Mouse (Mus musculus) limb, embryonic 10.5 days (tissue): ENCODE results near the gene Kctd10. TPM values are rescaled to one million over a fixed set of nuclear protein-coding genes. Genes with fewer than 3 reads are reported as not detected.

ENCODE experiments used
- DNase-seq: peaks from one replicate; pipeline ENCODE4 v3.0.0-alpha.2; 2017; ENCODE audit warnings: low spot score
- H3K27ac ChIP-seq: fragments of 300-500 bp; sonication (generic); 2 replicates; pipeline ENCODE4 v1.5.1; 2016; ENCODE audit warnings: mild to moderate bottlenecking
- H3K27me3 ChIP-seq: fragments of 300-500 bp; sonication (generic); 2 replicates; pipeline ENCODE4 v1.6.1; 2016; ENCODE audit warnings: low read depth, mild to moderate bottlenecking; ENCODE audit not compliant: poor library complexity, severe bottlenecking
- H3K36me3 ChIP-seq: fragments of 300-500 bp; sonication (generic); 2 replicates; pipeline ENCODE4 v1.6.1; 2016; ENCODE audit warnings: mild to moderate bottlenecking, moderate library complexity
- H3K4me1 ChIP-seq: fragments of 300-500 bp; sonication (generic); 2 replicates; pipeline ENCODE4 v1.6.1; 2016
- H3K4me3 ChIP-seq: fragments of 300-500 bp; sonication (generic); 2 replicates; pipeline ENCODE4 v1.5.1; 2016; ENCODE audit warnings: mild to moderate bottlenecking, moderate library complexity
- H3K9me3 ChIP-seq: fragments of 300-500 bp; sonication (generic); replicated peaks from 2 replicates; pipeline ENCODE4 v1.6.1; 2016; ENCODE audit warnings: mild to moderate bottlenecking
- WGBS: fragments of 180-500 bp; shearing (Covaris S2); methylation state at CpG from one replicate; pipeline ENCODE4 v1.1.7; 2016; 5-methylcytosine and 5-hydroxymethylcytosine counted together
- polyA plus RNA-seq: library from polyadenylated mRNA; unstranded; fragments of >200 nt; fragmentation: Nextera tagmentation; extraction: Ambion mirVana; gene quantifications from 2 replicates; pipeline ENCODE4 v1.2.1, GENCODE M21; 2016

Gene Kctd10
- 99.9 and 103 TPM in 2 replicates for polyA plus RNA-seq

DNA sequence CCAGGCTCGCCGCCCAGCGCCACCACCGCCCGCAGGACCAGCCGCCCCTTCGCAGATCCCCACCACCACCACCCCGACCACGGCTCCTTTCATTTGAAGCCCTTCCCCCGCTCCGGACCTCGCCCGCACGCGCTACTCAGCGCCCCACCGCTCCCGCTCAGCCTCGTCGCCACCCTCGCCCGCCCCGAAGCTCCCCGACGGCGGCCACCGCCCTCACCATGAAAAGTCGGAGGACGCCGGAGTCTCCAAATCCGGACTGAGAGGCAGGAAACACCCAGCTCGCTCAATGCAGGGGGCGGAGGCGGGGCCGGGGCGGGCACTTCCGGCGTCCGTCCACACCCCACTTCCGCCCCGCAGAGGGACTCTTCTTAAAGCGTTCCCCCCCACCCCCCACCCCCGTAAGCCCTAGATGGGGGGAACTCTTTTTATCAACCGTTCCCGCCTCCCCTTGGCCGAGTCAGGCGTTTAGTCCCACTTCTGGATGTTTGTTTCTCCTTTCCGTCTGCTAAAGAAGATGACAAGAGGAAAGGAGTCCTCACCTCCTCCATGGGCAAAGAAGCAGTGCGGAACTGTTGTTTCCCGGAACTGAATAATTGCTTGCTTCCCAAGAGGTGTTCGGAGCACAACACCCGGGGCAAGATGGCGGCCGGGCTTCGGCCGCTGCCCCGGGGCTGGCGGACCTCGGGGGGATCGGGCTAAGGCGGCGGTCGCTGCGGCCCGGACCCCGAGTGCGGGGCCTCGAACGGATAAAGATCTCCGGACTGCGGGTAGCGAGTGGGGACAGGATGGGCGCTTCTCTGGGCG is at the start of gene Kctd10, which contains the start of gene Ube3b:
Gene Kctd10, minus strand, starts transcription at position 300 of the 804 bp plus-strand sequence.
Gene Ube3b, plus strand, starts transcription at position 399 of the 804 bp plus-strand sequence.
- WGBS, result 1% methylated on average over 74 of the region's 74 CpGs
- H3K4me3 ChIP-seq, result peak within 1 kb of the TSS; percentile 98
- H3K27ac ChIP-seq, result peak within 1 kb of the TSS; percentile 97
- H3K36me3 ChIP-seq, result peaks cover 46% of the 10 kb centered on the region
- no peaks in the 10 kb centered on the region for H3K9me3 ChIP-seq
- H3K27me3 ChIP-seq, result no peaks in the 10 kb centered on the region
- H3K4me1 ChIP-seq, result peaks cover 38% of the 10 kb centered on the region
- DNase-seq, result peak; percentile 93

DNA sequence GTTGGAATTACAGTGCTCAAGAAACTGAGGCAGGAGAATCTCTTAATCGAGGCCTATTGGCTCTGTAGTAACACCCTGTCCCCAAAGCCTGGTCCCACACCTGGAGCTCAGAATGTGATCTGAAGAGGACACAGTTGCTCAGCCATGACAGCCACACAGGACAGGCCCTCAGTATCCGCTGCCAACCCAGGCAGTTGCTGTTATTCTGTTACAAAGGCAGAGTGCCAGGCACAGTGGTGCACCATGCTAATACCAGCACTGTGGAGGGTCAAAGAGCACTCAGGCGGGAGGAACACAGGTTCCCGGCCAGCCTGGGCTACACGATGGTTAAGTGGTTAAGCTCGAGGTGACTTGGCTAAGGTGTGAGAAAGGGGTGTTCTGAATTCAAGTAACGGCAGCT is 49.5 kb upstream of the Kctd10 start:
- Histone ChIP-seq H3K9me3 (no peaks in the 10 kb centered on the region), H3K4me1 (peaks cover 13% of the 10 kb centered on the region), H3K27me3 (no peaks in the 10 kb centered on the region), H3K27ac (no peak overlapping the region), H3K4me3 (no peak overlapping the region), H3K36me3 (peaks cover 8% of the 10 kb centered on the region)
- 90% methylated on average over 7 of the region's 7 CpGs for WGBS
- DNase-seq, result no peak

DNA sequence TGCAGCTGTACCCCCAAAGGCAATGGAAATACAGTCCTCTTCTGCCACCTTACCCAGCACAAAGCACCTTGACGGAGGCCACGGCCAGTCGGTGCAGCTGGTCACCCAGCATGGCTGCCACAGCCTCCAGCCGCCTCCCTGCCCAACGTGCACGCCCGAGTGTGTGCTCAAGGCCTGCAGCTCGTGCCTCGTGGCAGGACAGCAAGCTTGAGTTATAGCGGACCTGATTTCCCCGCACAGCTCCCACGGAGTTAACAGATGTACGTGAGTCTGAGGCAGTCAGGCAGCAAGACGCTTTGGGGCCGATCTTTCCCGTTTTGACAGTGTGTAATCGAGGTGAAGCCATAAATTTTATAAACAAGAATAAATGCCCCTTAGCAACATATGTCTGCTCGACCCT is 48.3 kb upstream of the Kctd10 start:
- H3K4me3 ChIP-seq, result no peak overlapping the region
- H3K4me1 ChIP-seq, result peaks cover 13% of the 10 kb centered on the region
- H3K27me3 ChIP-seq, result no peaks in the 10 kb centered on the region
- no peaks in the 10 kb centered on the region; the same call in 1 of the 2 replicates for H3K36me3 ChIP-seq
- no peak overlapping the region for H3K27ac ChIP-seq
- no peaks in the 10 kb centered on the region for H3K9me3 ChIP-seq
- WGBS, result 64% methylated on average over 18 of the region's 18 CpGs
- no peak for DNase-seq

DNA sequence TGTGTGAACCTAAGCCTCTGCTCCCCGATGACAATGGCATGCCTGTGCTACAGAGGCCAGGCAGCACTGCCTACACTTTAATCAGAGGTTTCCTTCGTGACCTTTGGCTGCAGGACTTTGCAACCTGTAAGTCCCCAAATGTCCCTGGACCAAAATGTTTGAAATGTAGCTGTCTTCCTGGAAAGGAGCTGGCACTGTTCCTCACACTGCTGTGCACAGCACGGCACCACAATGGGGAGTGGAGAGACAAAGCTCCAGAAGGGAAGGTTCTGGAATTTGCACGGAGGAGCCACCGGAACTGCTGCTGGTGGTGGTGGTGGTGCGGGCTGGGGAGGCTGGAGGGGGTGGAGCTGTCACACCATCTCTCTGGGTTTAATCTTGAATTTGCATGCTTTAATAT is 46.4 kb upstream of the Kctd10 start:
- peaks cover 13% of the 10 kb centered on the region for H3K4me1 ChIP-seq
- H3K27ac ChIP-seq, result no peak overlapping the region
- no peaks in the 10 kb centered on the region for H3K27me3 ChIP-seq
- H3K9me3 ChIP-seq, result no peaks in the 10 kb centered on the region
- H3K36me3 ChIP-seq, result peaks cover 4% of the 10 kb centered on the region
- WGBS, result 86% methylated on average over 6 of the region's 6 CpGs
- H3K4me3 ChIP-seq, result no peak overlapping the region
- no peak for DNase-seq

DNA sequence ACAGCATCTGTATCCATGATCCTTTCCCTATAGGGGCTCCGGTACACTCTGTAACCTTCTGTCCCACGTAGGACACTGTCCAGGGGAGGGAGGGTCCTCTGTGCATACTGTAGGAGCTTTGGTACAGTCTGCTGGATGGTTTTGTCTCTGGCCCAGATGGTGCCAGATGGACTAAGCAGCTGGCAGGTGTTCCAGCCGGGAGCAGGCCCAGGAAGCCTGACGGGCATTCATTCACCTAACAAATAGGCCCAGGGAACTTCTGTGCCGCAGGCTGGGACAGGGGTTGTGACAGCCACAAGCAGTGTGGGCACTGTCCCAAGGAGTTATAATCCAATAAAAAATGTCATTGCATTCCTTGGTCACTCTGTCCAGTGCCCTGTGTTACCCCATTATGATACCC is 43.7 kb upstream of the Kctd10 start:
- H3K9me3 ChIP-seq, result no peaks in the 10 kb centered on the region
- no peak for DNase-seq
- peak overlapping the region; percentile 7; the same call in 1 of the 2 replicates for H3K27ac ChIP-seq
- no peaks in the 10 kb centered on the region for H3K27me3 ChIP-seq
- H3K4me1 ChIP-seq, result peaks cover 7% of the 10 kb centered on the region
- WGBS, result 89% methylated on average over 5 of the region's 5 CpGs
- H3K36me3 ChIP-seq, result peaks cover 32% of the 10 kb centered on the region
- no peak overlapping the region for H3K4me3 ChIP-seq

DNA sequence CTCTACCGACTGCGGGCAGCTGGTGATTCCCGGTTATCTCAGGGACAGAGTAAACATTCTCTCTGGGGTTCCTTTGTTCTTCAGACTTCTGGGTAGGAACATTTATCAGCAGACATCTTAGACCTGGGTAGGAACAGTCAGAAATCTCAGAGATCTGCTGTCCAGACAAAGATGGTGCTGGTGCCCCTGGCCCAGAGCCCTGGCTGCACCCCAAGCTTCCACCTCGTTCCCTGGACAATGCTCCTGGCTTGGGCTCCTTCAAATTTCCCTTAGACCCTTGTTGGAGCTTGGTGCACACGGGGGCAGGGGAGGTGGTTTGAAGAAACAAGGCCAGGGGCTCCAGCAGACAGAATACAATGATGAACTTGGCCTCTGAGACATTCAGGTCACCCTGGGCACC is 42.3 kb upstream of the Kctd10 start:
- 51% methylated on average over 5 of the region's 5 CpGs for WGBS
- Histone ChIP-seq H3K4me3 (no peak overlapping the region), H3K27me3 (no peaks in the 10 kb centered on the region), H3K36me3 (peaks cover 45% of the 10 kb centered on the region), H3K4me1 (no peaks in the 10 kb centered on the region), H3K27ac (no peak overlapping the region), H3K9me3 (no peaks in the 10 kb centered on the region)
- no peak for DNase-seq

DNA sequence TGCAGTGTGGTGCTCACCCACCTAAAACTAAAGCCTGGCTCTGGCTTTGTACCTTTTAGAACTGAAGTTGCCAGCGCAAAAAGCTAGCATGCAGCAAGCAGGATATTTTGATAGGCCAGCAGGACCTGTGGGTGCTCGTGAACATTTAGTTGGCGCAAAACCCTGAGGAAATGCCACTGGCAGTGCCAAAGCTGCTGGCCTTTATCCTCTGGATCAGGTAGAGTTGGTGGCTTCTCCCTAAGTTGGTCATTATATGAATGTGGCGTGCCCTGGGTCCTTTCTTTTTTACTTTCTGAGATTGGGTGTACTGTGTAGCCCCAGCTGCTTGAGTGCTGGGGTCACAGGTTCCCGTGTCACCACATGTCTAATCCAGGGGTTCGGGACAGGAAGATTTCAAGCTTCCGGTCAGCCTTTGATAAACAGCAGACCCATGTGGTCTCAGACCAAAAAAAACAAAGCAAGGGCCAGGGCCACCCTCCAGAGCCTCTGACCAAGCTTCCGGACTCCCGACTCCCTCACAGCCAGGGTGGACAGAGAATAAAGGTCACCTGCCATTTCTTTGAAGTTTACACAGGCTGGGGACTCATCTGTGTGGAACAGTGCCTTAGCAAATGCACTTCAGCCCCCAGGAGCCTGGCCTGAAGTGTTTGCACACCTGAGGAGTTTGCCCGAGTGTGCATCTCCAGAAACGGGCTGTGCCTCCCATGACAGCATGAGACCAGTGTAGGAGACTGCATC is 41.4 kb upstream of the Kctd10 start:
- no peak for DNase-seq
- WGBS, result 81% methylated on average over 11 of the region's 11 CpGs
- Histone ChIP-seq H3K27me3 (no peaks in the 10 kb centered on the region), H3K36me3 (peaks cover 54% of the 10 kb centered on the region), H3K27ac (no peak overlapping the region), H3K4me3 (no peak overlapping the region), H3K4me1 (no peaks in the 10 kb centered on the region), H3K9me3 (no peaks in the 10 kb centered on the region)

DNA sequence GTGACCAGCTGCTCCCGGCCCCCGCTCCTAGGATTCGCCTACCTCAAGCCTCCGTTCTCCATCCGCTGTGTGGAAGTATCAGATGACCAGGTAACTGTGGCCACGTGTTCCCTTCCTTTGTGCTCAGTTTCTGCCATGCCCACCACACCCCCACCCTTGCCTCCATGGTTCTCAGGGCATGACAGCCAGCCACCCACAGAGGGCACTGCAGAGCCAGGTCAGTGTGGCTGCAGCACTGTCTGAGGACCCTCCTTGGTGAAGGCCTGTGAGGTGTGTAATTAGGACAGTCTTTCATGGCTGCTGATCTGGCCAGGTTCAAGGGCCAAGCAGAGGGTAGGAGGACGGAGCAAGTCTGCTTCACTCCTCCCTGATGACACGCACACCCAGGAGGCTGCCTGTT is 38.2 kb upstream of the Kctd10 start:
- 84% methylated on average over 8 of the region's 8 CpGs for WGBS
- Histone ChIP-seq H3K9me3 (no peaks in the 10 kb centered on the region), H3K4me3 (no peak overlapping the region), H3K27ac (no peak overlapping the region), H3K4me1 (no peaks in the 10 kb centered on the region), H3K27me3 (no peaks in the 10 kb centered on the region), H3K36me3 (peaks cover 86% of the 10 kb centered on the region)
- no peak for DNase-seq

DNA sequence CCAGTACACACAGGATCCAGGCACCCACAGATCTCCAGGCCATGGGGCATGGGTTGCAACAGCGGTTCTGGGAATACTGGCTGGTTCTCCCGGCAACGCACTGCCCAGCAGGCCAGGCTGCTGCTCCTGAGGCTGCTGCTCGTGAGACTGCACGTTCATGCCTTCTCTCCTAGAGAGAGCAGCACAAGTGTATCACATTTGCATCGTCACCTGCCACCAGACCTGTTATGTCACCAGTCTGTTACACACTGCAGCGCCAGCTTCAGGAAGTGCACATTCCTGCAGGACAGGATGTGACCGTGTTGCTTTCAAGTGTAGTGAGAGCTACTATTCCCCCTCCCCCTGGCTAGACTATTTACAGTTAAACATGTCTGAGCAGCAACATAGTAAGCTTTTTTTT is 36.5 kb upstream of the Kctd10 start:
- 89% methylated on average over 8 of the region's 8 CpGs for WGBS
- no peak for DNase-seq

DNA sequence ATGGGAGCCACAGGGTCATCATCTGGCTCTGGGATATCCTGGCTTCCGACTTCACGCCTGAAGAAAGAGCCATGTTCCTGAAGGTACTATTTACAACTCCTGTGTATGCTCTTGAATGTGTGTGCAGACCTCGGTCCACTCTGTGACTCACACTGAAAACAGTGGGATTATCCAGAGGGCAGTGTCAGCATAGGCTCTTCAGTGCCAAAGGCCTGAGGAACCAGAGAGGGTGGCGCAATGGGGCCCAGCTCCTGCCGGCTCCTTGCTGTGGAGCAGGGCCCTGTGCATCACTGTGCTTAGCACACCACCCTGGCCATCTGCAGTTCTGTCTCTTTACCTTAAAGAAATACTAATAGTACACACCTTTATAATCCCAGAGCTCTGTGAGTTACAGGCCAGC is 35.3 kb upstream of the Kctd10 start:
- H3K4me3 ChIP-seq, result no peak overlapping the region
- H3K27ac ChIP-seq, result no peak overlapping the region
- H3K36me3 ChIP-seq, result peaks cover 100% of the 10 kb centered on the region
- H3K4me1 ChIP-seq, result no peaks in the 10 kb centered on the region
- WGBS, result 93% methylated on average over 5 of the region's 5 CpGs
- H3K9me3 ChIP-seq, result no peaks in the 10 kb centered on the region
- DNase-seq, result no peak
- H3K27me3 ChIP-seq, result no peaks in the 10 kb centered on the region

More for the DNA sequence above, 36.5 kb upstream of the Kctd10 start:
- H3K4me3 ChIP-seq, result no peak overlapping the region
- no peaks in the 10 kb centered on the region for H3K27me3 ChIP-seq
- H3K27ac ChIP-seq, result no peak overlapping the region
- no peaks in the 10 kb centered on the region for H3K4me1 ChIP-seq
- peaks cover 100% of the 10 kb centered on the region for H3K36me3 ChIP-seq
- H3K9me3 ChIP-seq, result no peaks in the 10 kb centered on the region

DNA sequence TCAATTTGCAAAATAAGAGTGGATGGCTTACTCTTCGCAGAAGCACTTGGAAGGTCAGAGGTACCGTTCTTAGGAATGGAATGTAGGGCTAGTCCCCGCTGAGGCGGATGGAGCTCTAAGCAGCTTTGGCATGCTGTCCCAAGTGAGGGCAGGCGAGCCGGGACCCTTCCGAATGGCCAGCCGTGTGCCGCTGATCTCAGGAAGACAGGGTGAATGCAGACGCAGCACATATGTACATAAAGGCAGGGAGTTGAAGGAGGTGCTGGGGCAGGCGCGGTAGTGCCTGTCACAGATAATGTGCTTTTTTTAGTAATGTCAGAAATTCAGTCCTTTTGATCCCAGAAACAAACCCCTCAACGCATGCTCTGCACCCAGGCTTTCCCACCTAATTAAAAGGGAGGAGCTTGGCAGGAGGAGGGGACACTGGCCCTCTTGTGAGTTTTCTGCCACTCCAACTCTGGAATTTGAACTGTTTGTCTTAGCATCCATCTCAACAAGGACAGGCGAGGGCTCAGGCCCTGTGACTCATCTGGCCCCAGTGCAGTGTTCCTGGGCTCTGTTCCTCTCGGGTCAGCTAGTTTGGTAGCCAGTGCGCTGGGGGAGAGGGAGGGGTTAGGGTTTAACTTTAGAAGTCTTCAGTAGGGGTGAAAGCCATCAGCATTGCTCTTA is 32.9 kb upstream of the Kctd10 start:
- Histone ChIP-seq H3K4me3 (no peak overlapping the region), H3K27ac (no peak overlapping the region), H3K4me1 (no peaks in the 10 kb centered on the region), H3K9me3 (no peaks in the 10 kb centered on the region), H3K36me3 (peaks cover 100% of the 10 kb centered on the region), H3K27me3 (no peaks in the 10 kb centered on the region)
- no peak for DNase-seq
- 73% methylated on average over 16 of the region's 16 CpGs for WGBS

DNA sequence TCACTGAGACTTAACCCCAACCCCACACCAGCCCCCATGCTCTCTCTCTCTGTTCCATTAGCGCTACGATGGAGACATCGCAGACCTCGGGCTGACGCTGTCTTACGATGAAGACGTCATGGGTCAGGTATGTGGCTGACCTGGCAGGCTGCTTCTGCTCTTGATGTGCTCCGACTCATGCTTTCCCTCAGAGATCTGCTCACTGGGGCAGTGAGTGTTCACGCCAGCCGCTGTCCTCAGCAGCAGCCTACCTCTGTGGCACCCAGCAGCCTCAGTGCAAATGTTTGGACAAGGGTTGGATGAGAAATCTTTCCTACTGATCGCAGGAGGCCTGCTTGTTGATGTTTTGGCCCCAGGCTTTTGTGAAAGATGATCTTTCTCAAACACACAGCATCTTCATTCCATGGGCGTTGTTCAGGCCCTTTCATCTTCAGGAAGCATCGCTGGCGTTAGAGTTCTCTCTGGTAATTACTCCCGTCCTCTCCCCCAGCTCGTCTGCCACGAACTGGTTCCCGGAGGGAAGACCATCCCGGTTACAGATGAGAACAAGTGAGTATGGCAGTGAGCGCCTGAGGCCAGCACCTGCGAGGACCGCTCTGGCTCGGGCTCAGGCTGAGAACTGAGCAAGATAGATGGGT is 32.2 kb upstream of the Kctd10 start:
- Histone ChIP-seq H3K27me3 (no peaks in the 10 kb centered on the region), H3K9me3 (no peaks in the 10 kb centered on the region), H3K36me3 (peaks cover 100% of the 10 kb centered on the region), H3K27ac (no peak overlapping the region), H3K4me1 (no peaks in the 10 kb centered on the region), H3K4me3 (no peak overlapping the region)
- no peak for DNase-seq
- 70% methylated on average over 23 of the region's 23 CpGs for WGBS
